Mouse (Mus musculus): ENCODE data around the gene Mbd3. TPM values are rescaled to one million over a fixed set of nuclear protein-coding genes. Genes with fewer than 3 reads are reported as not detected.

The Mbd3 gene
- total and polyA plus RNA-seq, 2 experiments = 21.1 to 73.5 TPM

DNA sequence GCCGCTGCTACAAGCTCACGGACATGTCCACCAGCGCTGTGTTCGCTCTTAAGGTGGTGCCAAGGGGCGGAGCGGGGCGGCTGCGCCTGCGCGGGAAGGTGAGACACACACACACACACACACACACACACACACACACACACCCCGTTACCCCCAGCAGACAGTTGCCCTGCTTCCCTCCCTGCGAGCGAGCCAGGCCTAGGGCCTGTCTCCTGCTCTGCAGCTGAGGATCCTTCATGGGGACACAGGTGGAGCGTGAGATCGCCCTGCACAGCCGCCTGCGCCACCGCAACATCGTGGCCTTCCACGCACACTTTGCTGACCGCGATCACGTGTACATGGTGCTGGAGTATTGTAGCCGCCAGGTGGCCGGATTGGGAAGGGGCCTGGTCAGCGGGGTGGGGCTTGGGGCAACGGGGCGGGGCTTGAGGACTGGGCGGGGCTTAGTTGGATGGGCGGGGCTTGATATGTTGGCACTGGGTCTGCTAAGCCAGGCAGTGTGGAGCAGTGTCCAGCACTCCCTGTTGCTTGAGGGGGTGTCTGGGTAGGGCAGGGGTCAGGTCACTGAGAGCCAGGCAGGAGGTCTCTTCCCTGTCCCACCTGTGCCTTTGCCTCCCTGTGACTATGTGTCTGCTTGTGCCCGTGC lies 41.2 kb downstream of the Mbd3 start:
- peaks cover 10% of the 10 kb centered on the region for H3K27me3 ChIP-seq (ENCODE audit: control insufficient read depth, insufficient read depth, low read length)
- TF ChIP-seq POLR2A (IDR thresholded peaks at IDR 0.05; ENCODE audit: extremely low read depth, insufficient read depth, low read length) = 0 out of 2 replicates have a peak, but pooled peaks have one; percentile 30
- TF ChIP-seq CTCF (IDR thresholded peaks at IDR 0.05; ENCODE audit: low read depth, low read length) = peak; percentile 42; the same call in 1 of the 2 replicates
- peak overlapping the region; percentile 59 for H3K9ac ChIP-seq (ENCODE audit: low read depth, low read length)
- no peaks in the 10 kb centered on the region for H3K79me2 ChIP-seq (ENCODE audit: control insufficient read depth, insufficient read depth, low read length)
- DNase-seq (ENCODE audit: extremely low read depth, low read depth, low spot score) = peak; percentile 57
- WGBS = 7% methylated on average over 31 of the region's 31 CpGs
- no peaks in the 10 kb centered on the region for H3K4me1 ChIP-seq (ENCODE audit: control insufficient read depth, insufficient read depth, low read length)
- H3K36me3 ChIP-seq (ENCODE audit: control insufficient read depth, insufficient read depth, low read length) = no peaks in the 10 kb centered on the region
- peak overlapping the region; percentile 54; the same call in 1 of the 2 replicates for H3K4me3 ChIP-seq (ENCODE audit: insufficient read depth, low read depth, low read length)
- no peak overlapping the region for H3K27ac ChIP-seq (replicated peaks; ENCODE audit: insufficient read depth, low read depth, low read length)

DNA sequence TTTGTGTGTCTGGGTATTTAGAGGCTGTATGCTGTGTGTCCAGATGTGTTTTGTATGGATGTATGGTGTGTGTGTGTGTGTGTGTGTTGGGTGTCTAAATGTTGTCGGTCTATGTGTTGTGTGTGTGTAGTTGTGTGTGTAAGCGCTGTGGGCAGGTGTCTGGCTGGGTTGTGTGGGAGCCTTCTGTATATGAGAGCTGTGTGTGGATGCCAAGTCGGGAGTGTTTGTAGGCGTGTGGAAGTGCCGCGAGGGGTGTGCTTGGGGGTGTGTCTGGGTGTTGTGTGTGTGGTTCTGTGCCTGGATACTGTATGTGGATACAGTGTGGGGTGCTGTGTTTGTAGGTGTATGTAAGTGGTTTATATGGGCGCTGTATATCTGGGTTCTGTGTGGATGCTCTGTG lies 42.0 kb downstream of the Mbd3 start:
- Histone ChIP-seq H3K27ac (replicated peaks; ENCODE audit: insufficient read depth, low read depth, low read length) (no peak overlapping the region), H3K36me3 (ENCODE audit: control insufficient read depth, insufficient read depth, low read length) (no peaks in the 10 kb centered on the region), H3K4me1 (ENCODE audit: control insufficient read depth, insufficient read depth, low read length) (peaks cover 1% of the 10 kb centered on the region; the same call in 1 of the 2 replicates), H3K79me2 (ENCODE audit: control insufficient read depth, insufficient read depth, low read length) (no peaks in the 10 kb centered on the region), H3K27me3 (ENCODE audit: control insufficient read depth, insufficient read depth, low read length) (peaks cover 10% of the 10 kb centered on the region), H3K4me3 (ENCODE audit: insufficient read depth, low read depth, low read length) (no peak overlapping the region), H3K9ac (ENCODE audit: low read depth, low read length) (peak overlapping the region; percentile 59; the same call in 1 of the 2 replicates)
- 34% methylated on average over 7 of the region's 7 CpGs for WGBS
- no peak for DNase-seq (ENCODE audit: extremely low read depth, low read depth, low spot score)
- TF ChIP-seq CTCF (IDR thresholded peaks at IDR 0.05; ENCODE audit: low read depth, low read length) (no peak), POLR2A (IDR thresholded peaks at IDR 0.05; ENCODE audit: extremely low read depth, insufficient read depth, low read length) (no peak)

DNA sequence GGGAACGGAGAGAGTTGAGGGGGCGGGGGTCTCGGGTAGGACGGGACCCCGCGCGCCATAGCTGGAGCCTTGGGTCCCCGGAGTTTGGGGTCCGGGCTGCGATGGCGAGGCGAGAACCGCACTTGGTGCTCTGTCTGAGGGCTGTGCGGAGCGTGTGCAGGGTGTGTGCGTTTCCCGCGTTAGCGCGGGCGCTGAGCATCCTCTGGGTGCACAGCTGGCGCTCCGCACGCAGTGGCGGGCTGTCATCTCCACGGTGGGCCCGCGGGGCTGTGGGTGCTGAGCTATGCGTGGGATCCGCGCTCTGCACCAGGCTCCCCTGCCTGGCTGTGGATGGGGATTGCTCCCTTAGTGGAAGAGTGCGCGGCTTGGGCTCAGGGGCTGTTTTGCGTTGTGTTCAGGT lies 42.6 kb downstream of the Mbd3 start:
- peaks cover 10% of the 10 kb centered on the region for H3K27me3 ChIP-seq (ENCODE audit: control insufficient read depth, insufficient read depth, low read length)
- H3K4me1 ChIP-seq (ENCODE audit: control insufficient read depth, insufficient read depth, low read length) = peaks cover 4% of the 10 kb centered on the region; the same call in 1 of the 2 replicates
- 5% methylated on average over 34 of the region's 34 CpGs for WGBS
- no peak overlapping the region for H3K9ac ChIP-seq (ENCODE audit: low read depth, low read length)
- no peaks in the 10 kb centered on the region for H3K79me2 ChIP-seq (ENCODE audit: control insufficient read depth, insufficient read depth, low read length)
- TF ChIP-seq POLR2A (IDR thresholded peaks at IDR 0.05; ENCODE audit: extremely low read depth, insufficient read depth, low read length) = no peak
- TF ChIP-seq CTCF (IDR thresholded peaks at IDR 0.05; ENCODE audit: low read depth, low read length) = no peak
- H3K4me3 ChIP-seq (ENCODE audit: insufficient read depth, low read depth, low read length) = no peak overlapping the region
- no peaks in the 10 kb centered on the region for H3K36me3 ChIP-seq (ENCODE audit: control insufficient read depth, insufficient read depth, low read length)
- H3K27ac ChIP-seq (replicated peaks; ENCODE audit: insufficient read depth, low read depth, low read length) = no peak overlapping the region
- DNase-seq (ENCODE audit: extremely low read depth, low read depth, low spot score) = no peak

DNA sequence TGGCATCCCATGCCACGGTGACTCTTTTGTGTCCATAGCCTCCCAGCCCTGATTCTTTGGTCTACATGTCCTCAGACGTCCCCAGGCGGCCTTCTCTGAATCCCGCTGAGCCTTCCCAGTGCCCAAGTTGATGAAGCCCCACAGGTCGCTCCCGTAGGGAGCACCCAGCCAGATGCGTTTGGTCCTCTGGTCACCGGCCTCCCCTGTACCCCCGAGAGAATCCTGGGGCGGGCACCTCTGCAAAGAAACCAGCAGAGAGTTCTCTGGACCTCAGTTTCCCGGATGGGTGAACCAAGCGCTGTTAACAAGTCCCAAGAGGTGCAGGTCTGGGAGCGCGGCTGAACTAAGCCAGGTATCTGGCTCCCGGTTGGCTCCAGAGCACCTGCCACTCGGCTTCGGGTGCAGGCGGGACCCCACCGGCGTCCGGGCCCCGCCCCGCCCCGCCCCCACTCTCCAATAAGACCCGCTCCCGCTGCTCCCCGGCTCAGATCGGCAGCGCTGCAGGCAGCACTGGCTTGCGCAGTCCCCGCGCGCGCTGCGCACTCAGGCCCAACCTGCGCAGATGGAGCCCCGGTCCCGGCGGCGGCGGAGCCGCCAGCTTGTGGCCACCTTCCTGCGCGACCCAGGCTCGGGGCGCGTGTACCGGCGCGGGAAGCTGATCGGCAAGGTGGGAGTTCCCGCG lies 43.2 kb downstream of the Mbd3 start, which contains the start of gene Plk5:
Plk5 (plus strand) TSS at position 459 of the 682 bp plus-strand sequence.
- no peak for DNase-seq (ENCODE audit: extremely low read depth, low read depth, low spot score)
- Histone ChIP-seq H3K27me3 (ENCODE audit: control insufficient read depth, insufficient read depth, low read length) (peaks cover 10% of the 10 kb centered on the region), H3K79me2 (ENCODE audit: control insufficient read depth, insufficient read depth, low read length) (no peaks in the 10 kb centered on the region), H3K9ac (ENCODE audit: low read depth, low read length) (no peak within 1 kb of the TSS), H3K4me1 (ENCODE audit: control insufficient read depth, insufficient read depth, low read length) (peaks cover 7% of the 10 kb centered on the region; the same call in 1 of the 2 replicates), H3K27ac (replicated peaks; ENCODE audit: insufficient read depth, low read depth, low read length) (no peak within 1 kb of the TSS), H3K36me3 (ENCODE audit: control insufficient read depth, insufficient read depth, low read length) (no peaks in the 10 kb centered on the region), H3K4me3 (ENCODE audit: insufficient read depth, low read depth, low read length) (no peak within 1 kb of the TSS)
- 3% methylated on average over 53 of the region's 53 CpGs for WGBS
- TF ChIP-seq POLR2A (IDR thresholded peaks at IDR 0.05; ENCODE audit: extremely low read depth, insufficient read depth, low read length) (no peak), CTCF (IDR thresholded peaks at IDR 0.05; ENCODE audit: low read depth, low read length) (no peak)

DNA sequence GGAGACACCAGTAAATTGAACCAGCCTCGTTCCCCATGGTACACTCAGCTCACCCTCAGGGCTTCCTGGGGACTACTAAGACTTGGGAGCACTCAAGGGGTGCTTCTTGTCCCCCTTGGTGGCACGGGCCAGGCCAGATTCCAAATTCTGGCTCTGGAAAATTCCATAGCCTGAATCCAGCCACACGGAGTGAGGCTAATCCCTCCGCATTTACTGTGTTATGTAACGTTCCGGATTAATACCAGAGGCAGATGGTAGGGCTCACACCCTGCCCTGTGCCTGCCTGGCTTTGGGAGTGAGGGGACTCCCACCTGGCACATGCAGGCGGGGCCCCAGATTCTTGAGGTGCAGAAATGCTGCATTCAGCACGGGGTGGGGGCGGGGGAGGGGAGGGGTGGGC lies 43.9 kb downstream of the Mbd3 start:
- no peak for TF ChIP-seq CTCF (IDR thresholded peaks at IDR 0.05; ENCODE audit: low read depth, low read length)
- TF ChIP-seq POLR2A (IDR thresholded peaks at IDR 0.05; ENCODE audit: extremely low read depth, insufficient read depth, low read length) = no peak
- WGBS = 41% methylated on average over 9 of the region's 9 CpGs
- H3K4me1 ChIP-seq (ENCODE audit: control insufficient read depth, insufficient read depth, low read length) = peaks cover 11% of the 10 kb centered on the region
- H3K4me3 ChIP-seq (ENCODE audit: insufficient read depth, low read depth, low read length) = no peak overlapping the region
- no peak for DNase-seq (ENCODE audit: extremely low read depth, low read depth, low spot score)
- H3K79me2 ChIP-seq (ENCODE audit: control insufficient read depth, insufficient read depth, low read length) = no peaks in the 10 kb centered on the region
- H3K27me3 ChIP-seq (ENCODE audit: control insufficient read depth, insufficient read depth, low read length) = peaks cover 10% of the 10 kb centered on the region
- no peaks in the 10 kb centered on the region for H3K36me3 ChIP-seq (ENCODE audit: control insufficient read depth, insufficient read depth, low read length)
- no peak overlapping the region for H3K27ac ChIP-seq (replicated peaks; ENCODE audit: insufficient read depth, low read depth, low read length)
- no peak overlapping the region for H3K9ac ChIP-seq (ENCODE audit: low read depth, low read length)

All from liver, adult 2 months (tissue).